Mouse (Mus musculus) MEL (cell line): ENCODE data around the gene Ccdc54. TPM values are rescaled to one million over a fixed set of nuclear protein-coding genes. Genes with fewer than 3 reads are reported as not detected.

Experiments used
- DNase-seq: peaks from one replicate; pipeline ENCODE4 v3.0.0; 2011; ENCODE audit warnings: low read depth, low spot score
- H3K27ac ChIP-seq: 2 replicates; pipeline ENCODE4 v1.5.1; 2012; ENCODE audit warnings: low read depth, mild to moderate bottlenecking, control low read depth, low read length, moderate library complexity; ENCODE audit not compliant: control insufficient read depth
- H3K27me3 ChIP-seq, 2 experiments: fragments of 150-350 bp in 1 of 2; sonication (generic) in 1 of 2; 2 replicates each; pipeline ENCODE4 v1.6.1; 2012; ENCODE audit warnings: low read length in 2 of 2, mild to moderate bottlenecking in 2 of 2, improper control_type of control experiment in 1 of 2, moderate library complexity in 1 of 2; ENCODE audit not compliant: insufficient read depth in 2 of 2, control insufficient read depth in 1 of 2
- H3K36me3 ChIP-seq, 2 experiments: 2 replicates each; pipeline ENCODE4 v1.6.1; 2012 to 2014; ENCODE audit warnings: low read length in 2 of 2, improper control_type of control experiment in 1 of 2, inconsistent platforms in 1 of 2, mild to moderate bottlenecking in 1 of 2; ENCODE audit not compliant: insufficient read depth in 2 of 2, control insufficient read depth in 1 of 2
- H3K4me1 ChIP-seq, 2 experiments: fragments of 150-350 bp in 1 of 2; sonication (generic) in 1 of 2; 2 replicates each; pipeline ENCODE4 v1.6.1; 2012; ENCODE audit warnings: low read length in 2 of 2, improper control_type of control experiment in 1 of 2, mild to moderate bottlenecking in 1 of 2; ENCODE audit not compliant: insufficient read depth in 2 of 2, control insufficient read depth in 1 of 2
- H3K4me3 ChIP-seq, 2 experiments: fragments of 150-350 bp in 1 of 2; sonication (generic) in 1 of 2; 2 replicates each; pipeline ENCODE4 v1.5.1; 2012; ENCODE audit warnings: low read depth in 2 of 2, low read length in 2 of 2, mild to moderate bottlenecking in 2 of 2, moderate library complexity in 2 of 2, control low read depth in 1 of 2, improper control_type of control experiment in 1 of 2; ENCODE audit not compliant: control insufficient read depth in 1 of 2, insufficient read depth in 1 of 2
- H3K79me2 ChIP-seq: 2 replicates; pipeline ENCODE4 v1.6.1; 2012; ENCODE audit warnings: mild to moderate bottlenecking, low read length, moderate library complexity; ENCODE audit not compliant: control insufficient read depth, poor library complexity, insufficient read depth
- H3K9ac ChIP-seq: 2 replicates; pipeline ENCODE4 v1.6.1; 2012; ENCODE audit warnings: low read depth, mild to moderate bottlenecking, control low read depth, low read length, moderate library complexity; ENCODE audit not compliant: control insufficient read depth, poor library complexity, severe bottlenecking
- H3K9me3 ChIP-seq: fragments of 150-350 bp; sonication (generic); replicated peaks from 2 replicates; pipeline ENCODE4 v1.6.1; 2012; ENCODE audit warnings: mild to moderate bottlenecking, low read length, improper control_type of control experiment, moderate library complexity; ENCODE audit not compliant: insufficient read depth
- CTCF ChIP-seq, 3 experiments: IDR thresholded peaks in 2 of 3; conservative IDR thresholded peaks in 1 of 3; 2 replicates each; pipeline ENCODE4 v1.5.1; 2011 to 2012; ENCODE audit warnings: low read length in 3 of 3, low read depth in 2 of 3, mild to moderate bottlenecking in 2 of 3, improper control_type of control experiment in 1 of 3, inconsistent platforms in 1 of 3, mixed read lengths in 1 of 3, moderate library complexity in 1 of 3; ENCODE audit not compliant: control insufficient read depth in 1 of 3, insufficient read depth in 1 of 3, poor library complexity in 1 of 3, severe bottlenecking in 1 of 3
- E2F4 ChIP-seq: IDR thresholded peaks from 2 replicates; pipeline ENCODE4 v1.6.1; 2011; ENCODE audit warnings: low read depth, low read length, improper control_type of control experiment, borderline replicate concordance
- GABPA ChIP-seq: IDR thresholded peaks from 2 replicates; pipeline ENCODE4 v1.6.1; 2012; ENCODE audit warnings: low read depth, mild to moderate bottlenecking, inconsistent platforms, low read length, improper control_type of control experiment, moderate library complexity
- GATA1 ChIP-seq: IDR thresholded peaks from 2 replicates; pipeline ENCODE4 v1.6.1; 2011; ENCODE audit warnings: low read depth, low read length, improper control_type of control experiment
- KAT2A ChIP-seq: conservative IDR thresholded peaks from 2 replicates; pipeline ENCODE4 v1.6.1; 2012; ENCODE audit warnings: low read depth, low read length, improper control_type of control experiment, inconsistent platforms
- MAX ChIP-seq: IDR thresholded peaks from 2 replicates; pipeline ENCODE4 v1.6.1; 2011; ENCODE audit warnings: low read length, improper control_type of control experiment
- MYB ChIP-seq: IDR thresholded peaks from 2 replicates; pipeline ENCODE4 v1.6.1; 2011; ENCODE audit warnings: mild to moderate bottlenecking, low read depth, low read length, improper control_type of control experiment
- MYC ChIP-seq: IDR thresholded peaks from 2 replicates; pipeline ENCODE4 v1.6.1; 2011; ENCODE audit warnings: low read depth, mild to moderate bottlenecking, low read length, improper control_type of control experiment, moderate library complexity
- NELFE ChIP-seq: IDR thresholded peaks from 2 replicates; pipeline ENCODE4 v1.6.1; 2011; ENCODE audit warnings: low read depth, low read length, improper control_type of control experiment
- NRF1 ChIP-seq: IDR thresholded peaks from 2 replicates; pipeline ENCODE4 v1.6.1; 2014; ENCODE audit warnings: low read depth, mild to moderate bottlenecking, inconsistent platforms, low read length, improper control_type of control experiment, moderate library complexity; ENCODE audit not compliant: poor library complexity, insufficient read depth, severe bottlenecking
- POLR2A ChIP-seq, 2 experiments: IDR thresholded peaks; 2 replicates each; pipeline ENCODE4 v1.6.1; 2011 to 2012; ENCODE audit warnings: low read length in 2 of 2, mild to moderate bottlenecking in 2 of 2, control low read depth in 1 of 2, improper control_type of control experiment in 1 of 2, low read depth in 1 of 2, moderate library complexity in 1 of 2; ENCODE audit not compliant: control insufficient read depth in 1 of 2, insufficient read depth in 1 of 2, poor library complexity in 1 of 2
- SIN3A ChIP-seq: IDR thresholded peaks from 2 replicates; pipeline ENCODE4 v1.6.1; 2012; ENCODE audit warnings: low read length, improper control_type of control experiment, inconsistent platforms
- SMC3 ChIP-seq: IDR thresholded peaks from 2 replicates; pipeline ENCODE4 v1.6.1; 2011; ENCODE audit warnings: low read depth, low read length, improper control_type of control experiment
- TAL1 ChIP-seq: IDR thresholded peaks from 2 replicates; pipeline ENCODE4 v1.6.1; 2012; ENCODE audit warnings: mild to moderate bottlenecking, inconsistent platforms, low read length, moderate library complexity, mixed read lengths
- TBP ChIP-seq: IDR thresholded peaks from 2 replicates; pipeline ENCODE4 v1.8.0; 2011; ENCODE audit warnings: low read depth, low read length, improper control_type of control experiment
- TCF12 ChIP-seq: IDR thresholded peaks from 2 replicates; pipeline ENCODE4 v1.6.1; 2014; ENCODE audit warnings: low read depth, mild to moderate bottlenecking, inconsistent platforms, low read length, improper control_type of control experiment, moderate library complexity
- UBTF ChIP-seq: IDR thresholded peaks from 2 replicates; pipeline ENCODE4 v1.6.1; 2012; ENCODE audit warnings: low read depth, mild to moderate bottlenecking, inconsistent platforms, low read length, improper control_type of control experiment, moderate library complexity, borderline replicate concordance; ENCODE audit not compliant: insufficient read depth
- USF1 ChIP-seq: IDR thresholded peaks from 2 replicates; pipeline ENCODE4 v1.6.1; 2014; ENCODE audit warnings: low read depth, mild to moderate bottlenecking, inconsistent platforms, low read length, improper control_type of control experiment, moderate library complexity
- USF2 ChIP-seq, 2 experiments: IDR thresholded peaks; 2 replicates each; pipeline ENCODE4 v1.6.1; 2011 to 2012; ENCODE audit warnings: improper control_type of control experiment in 2 of 2, low read length in 2 of 2, borderline replicate concordance in 1 of 2, inconsistent platforms in 1 of 2, low read depth in 1 of 2, mild to moderate bottlenecking in 1 of 2; ENCODE audit not compliant: insufficient read depth in 1 of 2
- ZKSCAN1 ChIP-seq: IDR thresholded peaks from 2 replicates; pipeline ENCODE4 v1.6.1; 2012; ENCODE audit warnings: low read depth, mild to moderate bottlenecking, inconsistent platforms, low read length, improper control_type of control experiment, moderate library complexity
- ZNF384 ChIP-seq: IDR thresholded peaks from 2 replicates; pipeline ENCODE4 v1.6.1; 2012; ENCODE audit warnings: low read depth, mild to moderate bottlenecking, inconsistent platforms, low read length, improper control_type of control experiment
- polyA plus RNA-seq, 2 experiments: library from polyadenylated mRNA; stranded (reverse) in 1 of 2; unstranded in 1 of 2; fragments of >175 nt in 1 of 2; fragments of >200 nt in 1 of 2; gene quantifications; 2 replicates each; pipeline versions ENCODE4 v1.2.1 to v1.2.4; 2012; ENCODE audit warnings: low replicate concordance in 2 of 2, low read depth in 1 of 2; ENCODE audit not compliant: insufficient read length in 2 of 2, insufficient read depth in 1 of 2, missing spikeins in 1 of 2
- total RNA-seq: library from RNA; depleted of rRNA; stranded (reverse); fragments of 300-350 nt; gene quantifications from 2 replicates; pipeline ENCODE4 v1.2.3, GENCODE M21; 2012

Ccdc54 gene
- total and polyA plus RNA-seq, 3 experiments: 0.06 TPM; not detected in 2

DNA sequence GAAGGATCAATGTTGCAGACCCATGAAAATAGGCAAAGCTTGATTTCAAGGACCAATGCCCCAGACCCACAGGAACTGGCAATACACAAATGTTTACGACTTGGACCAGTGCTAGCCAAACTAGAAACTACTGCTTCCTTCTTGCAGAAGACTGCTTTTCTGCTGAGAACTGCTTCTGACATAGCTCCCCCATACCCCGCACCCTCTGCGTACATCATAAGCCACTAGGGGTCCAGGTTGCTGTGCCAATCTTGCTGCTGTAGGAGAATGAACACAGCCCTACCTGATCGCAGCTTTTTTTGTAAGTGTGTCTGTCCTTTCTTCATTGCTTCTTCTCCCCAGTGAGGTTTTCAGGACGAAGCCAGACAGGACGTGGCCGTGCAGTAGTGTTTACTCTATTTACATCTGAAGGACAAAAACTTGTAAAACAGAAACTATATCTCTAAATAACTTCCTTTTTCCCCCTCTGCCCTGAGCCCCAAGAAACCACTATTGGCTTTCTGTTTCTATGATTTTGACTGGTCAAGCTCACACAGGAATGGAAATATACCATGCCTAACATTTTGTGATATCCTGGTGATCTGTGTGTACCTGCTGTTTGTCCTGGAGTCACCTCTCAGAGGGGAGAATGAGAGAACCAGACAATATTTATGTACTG, 39.0 kb downstream of the Ccdc54 start:
- H3K36me3 ChIP-seq: peaks cover 0 to 12% of the 10 kb centered on the region in 2 experiments; a peak in 2 of 4 replicates
- H3K27ac ChIP-seq: no peak overlapping the region
- no peak overlapping the region for H3K4me3 ChIP-seq
- no peaks in the 10 kb centered on the region for H3K9me3 ChIP-seq
- no peaks in the 10 kb centered on the region for H3K27me3 ChIP-seq
- H3K79me2 ChIP-seq: no peaks in the 10 kb centered on the region
- no peak for TF ChIP-seq POLR2A (IDR thresholded peaks at IDR 0.05; ENCODE audit: control insufficient read depth in 1 of 2, insufficient read depth in 1 of 2, low read depth in 1 of 2, low read length in 2 of 2, poor library complexity in 1 of 2)
- TF ChIP-seq ZNF384: no peak
- no peak for TF ChIP-seq USF1
- no peak overlapping the region for H3K9ac ChIP-seq
- no peaks in the 10 kb centered on the region for H3K4me1 ChIP-seq
- no peak for DNase-seq

DNA sequence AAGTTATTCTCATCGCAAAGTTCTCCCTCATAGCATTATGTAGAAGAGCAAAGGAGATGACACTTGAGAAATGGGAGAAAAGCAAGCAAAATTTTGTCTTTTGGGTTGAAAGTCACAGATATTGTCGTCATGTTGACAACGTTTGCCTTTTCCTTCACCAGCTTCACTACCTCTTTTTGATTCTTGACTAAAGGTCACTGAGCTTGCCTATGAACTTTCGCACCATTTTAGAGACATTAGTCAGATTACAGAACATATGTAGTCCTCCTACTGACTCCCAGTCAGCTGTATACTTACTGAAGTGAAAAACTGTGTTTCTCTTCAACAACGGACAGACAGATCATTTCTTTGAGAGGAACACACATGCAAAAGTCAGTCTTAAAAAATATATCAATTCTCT, 40.0 kb downstream of the Ccdc54 start:
- H3K9me3 ChIP-seq: no peaks in the 10 kb centered on the region
- DNase-seq: no peak
- H3K79me2 ChIP-seq: no peaks in the 10 kb centered on the region
- no peak overlapping the region for H3K9ac ChIP-seq
- TF ChIP-seq KAT2A (no peak), CTCF (IDR thresholded peaks at IDR 0.05 in 2 of 3, conservative IDR thresholded peaks at IDR 0.05 in 1 of 3; ENCODE audit: control insufficient read depth in 1 of 3, insufficient read depth in 1 of 3, low read depth in 2 of 3, low read length in 3 of 3, poor library complexity in 1 of 3, severe bottlenecking in 1 of 3) (no peak), NRF1 (no peak), SIN3A (no peak), UBTF (no peak), GATA1 (no peak), MYC (no peak), TBP (no peak), ZKSCAN1 (no peak), NELFE (no peak), E2F4 (no peak), USF2 (IDR thresholded peaks at IDR 0.05; ENCODE audit: borderline replicate concordance in 1 of 2, insufficient read depth in 1 of 2, low read depth in 1 of 2, low read length in 2 of 2) (no peak), MAX (no peak), SMC3 (no peak), MYB (no peak), TCF12 (no peak), TAL1 (no peak), GABPA (no peak), ZNF384 (no peak)
- H3K4me1 ChIP-seq: no peaks in the 10 kb centered on the region
- H3K27me3 ChIP-seq: no peaks in the 10 kb centered on the region
- H3K27ac ChIP-seq: no peak overlapping the region
- H3K36me3 ChIP-seq: peaks cover 0 to 18% of the 10 kb centered on the region in 2 experiments; a peak in 2 of 4 replicates
- H3K4me3 ChIP-seq: no peak overlapping the region
